Mouse (Mus musculus): ENCODE measurements at regions not wholly inside any gene's neighbourhood (a gene's known extent, or its start where the extent isn't known, plus 50 kb on each side); places are given as distances from the start of the nearest gene placed in this dataset.

DNA sequence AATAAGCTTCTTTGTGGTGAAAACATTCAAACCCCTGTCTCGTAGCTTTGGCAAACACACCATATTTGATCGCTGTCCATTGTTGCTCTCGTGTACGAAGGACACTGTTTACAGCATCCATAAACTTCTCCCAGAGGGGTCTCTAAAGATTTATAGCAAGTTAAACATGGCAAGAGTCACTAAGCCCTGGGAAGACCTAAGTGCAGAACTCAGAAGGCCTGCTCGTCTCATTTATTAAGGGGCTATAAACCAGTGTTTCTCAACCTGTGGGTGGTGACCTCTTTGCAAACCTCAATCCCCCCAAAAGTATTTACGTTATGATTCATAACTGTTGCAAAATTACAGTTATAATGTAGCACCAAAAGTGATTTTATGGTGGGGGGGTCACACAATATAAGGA, 126.9 kb upstream of the 4930412O13Rik start:
- Histone ChIP-seq H3K4me3 (no peak overlapping the region), H3K27ac (no peak overlapping the region)
- no peak for DNase-seq
- intact Hi-C loops (cut with DNase I), result no loop called here
- no peak for TF ChIP-seq CTCF (IDR thresholded peaks at IDR 0.05)

GRCm38 (mm10) chr2:9757770-9758420, 123.2 kb upstream of the 4930412O13Rik start:
- TF ChIP-seq CTCF (IDR thresholded peaks at IDR 0.05), result no peak
- intact Hi-C loops (cut with DNase I), result no loop called here
- Histone ChIP-seq H3K27ac (no peak overlapping the region), H3K4me3 (no peak overlapping the region)
- no peak for DNase-seq

GRCm38 (mm10) chr2:9758983-9759382, 122.1 kb upstream of the 4930412O13Rik start:
- no peak for DNase-seq
- intact Hi-C loops (cut with DNase I), result no loop called here
- no peak overlapping the region for H3K27ac ChIP-seq
- H3K4me3 ChIP-seq, result no peak overlapping the region
- TF ChIP-seq CTCF (IDR thresholded peaks at IDR 0.05), result no peak

DNA sequence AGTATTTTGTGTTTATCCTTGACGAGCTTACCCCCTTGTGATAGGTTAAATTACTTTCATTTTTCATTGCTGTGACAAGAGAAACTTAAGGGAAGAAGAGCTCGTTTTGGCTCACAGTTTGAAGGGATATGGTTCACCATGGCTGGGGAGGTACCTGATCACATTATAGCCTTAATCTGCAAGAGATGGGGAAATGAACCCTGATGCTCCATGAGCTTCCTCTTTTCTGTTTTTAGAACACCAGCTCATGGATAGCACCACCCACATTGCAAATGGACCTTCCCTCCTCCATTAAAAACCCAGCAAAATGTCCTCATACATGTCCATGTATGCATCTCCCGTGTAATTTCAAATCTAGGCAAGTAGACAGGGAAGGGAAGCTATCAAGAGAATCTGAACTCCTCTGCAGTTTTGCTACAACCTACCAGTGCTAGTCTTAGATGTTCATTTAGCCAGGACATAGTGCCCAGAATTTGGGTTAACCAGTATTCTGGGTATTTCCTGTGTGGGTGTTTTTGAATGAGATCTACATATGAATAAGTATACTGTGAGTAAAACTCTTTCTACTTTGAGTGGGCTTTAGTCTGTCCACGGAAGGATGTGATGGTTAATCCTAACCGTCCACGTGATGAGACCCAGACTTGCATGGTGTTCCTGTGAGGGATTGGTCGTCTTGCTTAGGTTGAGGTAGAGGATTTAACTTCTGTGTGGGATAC, 121.5 kb upstream of the 4930412O13Rik start:
- no peak overlapping the region for H3K4me3 ChIP-seq
- no peak overlapping the region for H3K27ac ChIP-seq
- no peak for TF ChIP-seq CTCF (IDR thresholded peaks at IDR 0.05)
- no peak for DNase-seq
- intact Hi-C loops (cut with DNase I), result no loop called here

- no peak overlapping the region for H3K27ac ChIP-seq
- DNase-seq, result no peak
- TF ChIP-seq CTCF (IDR thresholded peaks at IDR 0.05), result no peak
- no peak overlapping the region for H3K4me3 ChIP-seq
- intact Hi-C loops (cut with DNase I), result no loop called here
These were observed 100.9 kb upstream of the 4930412O13Rik start for GRCm38 (mm10) chr2:9780159-9780558.

DNA sequence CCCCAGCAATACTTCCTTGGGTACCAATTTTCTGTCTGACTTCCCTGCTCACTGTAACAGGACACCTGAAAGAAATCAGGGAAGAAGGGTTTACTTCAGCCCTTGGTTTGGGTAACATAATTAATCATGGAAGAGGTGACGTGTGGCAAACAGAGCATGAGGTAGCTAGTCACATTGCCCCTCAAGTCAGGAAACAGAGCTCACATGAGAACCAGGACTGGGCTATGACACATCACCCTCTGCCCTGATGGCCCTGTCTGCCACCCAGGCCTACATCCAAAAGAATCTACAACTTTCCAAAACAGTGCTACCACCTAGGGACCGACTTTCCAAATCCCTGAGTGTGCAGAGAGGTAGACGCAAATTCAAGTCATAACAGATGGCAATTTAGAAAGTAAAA, 98.4 kb upstream of the 4930412O13Rik start:
- TF ChIP-seq CTCF (IDR thresholded peaks at IDR 0.05), result no peak
- intact Hi-C loops (cut with DNase I), result no loop called here

DNA sequence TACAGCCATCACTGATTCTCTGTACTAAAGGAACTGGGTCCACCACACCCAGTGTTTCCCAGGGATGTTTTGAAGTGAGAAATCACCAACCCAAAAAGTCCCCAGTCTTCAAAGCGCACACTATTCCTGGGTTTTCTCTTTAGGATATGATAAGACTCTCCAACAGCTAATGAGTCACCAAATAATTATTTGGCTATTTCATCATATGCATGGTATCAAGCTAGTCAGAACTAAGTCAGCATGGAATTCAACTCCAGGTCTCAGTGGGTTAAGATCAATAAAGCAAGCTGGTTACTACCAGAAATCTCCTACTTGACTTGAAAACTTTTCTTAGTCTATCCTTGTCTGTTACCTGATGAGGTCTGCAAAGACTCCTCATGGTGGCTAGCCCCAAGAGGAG, 89.1 kb upstream of the 4930412O13Rik start:
- no peak for DNase-seq
- Histone ChIP-seq H3K4me3 (no peak overlapping the region), H3K27ac (no peak overlapping the region)
- intact Hi-C loops (cut with DNase I), result no loop called here
- no peak for TF ChIP-seq CTCF (IDR thresholded peaks at IDR 0.05)

More for the DNA sequence above, 98.4 kb upstream of the 4930412O13Rik start:
- H3K4me3 ChIP-seq, result no peak overlapping the region
- no peak overlapping the region for H3K27ac ChIP-seq
- no peak for DNase-seq

DNA sequence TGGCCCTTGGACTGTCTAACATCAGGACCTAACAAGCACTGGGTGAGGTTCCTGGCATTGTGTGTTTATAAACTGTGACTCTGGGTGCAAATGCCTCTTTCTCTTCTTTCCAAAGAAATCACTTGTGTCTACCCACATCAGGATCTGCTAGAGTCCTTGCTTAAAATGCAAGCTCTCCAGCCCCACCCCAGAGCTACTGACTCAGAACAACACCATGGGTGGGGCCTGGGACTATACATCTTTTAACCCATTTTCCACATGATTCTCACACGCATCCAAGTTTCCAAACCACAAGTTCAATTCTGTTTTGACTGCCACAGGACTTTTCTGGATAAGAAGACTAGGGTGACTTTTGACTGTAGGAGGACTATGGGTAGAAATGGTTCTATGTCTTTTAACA, 88.7 kb upstream of the 4930412O13Rik start:
- no peak for DNase-seq
- no peak for TF ChIP-seq CTCF (IDR thresholded peaks at IDR 0.05)
- intact Hi-C loops (cut with DNase I), result no loop called here
- H3K27ac ChIP-seq, result no peak overlapping the region
- H3K4me3 ChIP-seq, result no peak overlapping the region

DNA sequence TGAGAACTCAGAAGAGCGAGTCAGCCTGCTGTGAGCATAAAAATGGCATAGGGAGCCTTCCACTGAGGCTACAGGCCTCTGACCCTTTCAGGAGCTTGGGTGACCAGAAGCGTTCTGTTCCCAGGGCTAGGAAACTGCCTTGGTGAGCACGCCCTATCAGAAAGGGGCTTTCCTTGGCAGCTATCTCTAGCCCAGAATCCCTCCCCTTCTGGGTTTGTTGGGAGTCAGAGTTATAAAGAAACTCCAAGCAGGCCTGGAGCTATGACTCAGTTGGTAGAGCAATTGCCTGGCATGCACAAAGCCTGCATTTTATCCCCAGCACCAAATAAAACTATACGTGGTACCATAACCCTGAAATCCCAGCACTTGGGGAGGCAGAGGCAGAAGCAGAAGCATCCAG, 85.7 kb upstream of the 4930412O13Rik start:
- Histone ChIP-seq H3K27ac (no peak overlapping the region), H3K4me3 (no peak overlapping the region)
- no peak for TF ChIP-seq CTCF (IDR thresholded peaks at IDR 0.05)
- intact Hi-C loops (cut with DNase I), result no loop called here
- no peak for DNase-seq

GRCm38 (mm10) chr2:9801484-9801883, 79.6 kb upstream of the 4930412O13Rik start:
- Histone ChIP-seq H3K4me3 (no peak overlapping the region), H3K27ac (no peak overlapping the region)
- no peak for TF ChIP-seq CTCF (IDR thresholded peaks at IDR 0.05)
- no peak for DNase-seq
- intact Hi-C loops (cut with DNase I), result no loop called here

GRCm38 (mm10) chr2:9804306-9804705, 76.7 kb upstream of the 4930412O13Rik start:
- DNase-seq, result no peak
- Histone ChIP-seq H3K27ac (no peak overlapping the region), H3K4me3 (no peak overlapping the region)
- intact Hi-C loops (cut with DNase I), result no loop called here
- no peak for TF ChIP-seq CTCF (IDR thresholded peaks at IDR 0.05)

GRCm38 (mm10) chr2:9805590-9805989, 75.5 kb upstream of the 4930412O13Rik start:
- no peak for DNase-seq
- intact Hi-C loops (cut with DNase I), result no loop called here
- Histone ChIP-seq H3K27ac (no peak overlapping the region), H3K4me3 (no peak overlapping the region)
- TF ChIP-seq CTCF (IDR thresholded peaks at IDR 0.05), result no peak

Data from gastrocnemius, adult 2 months (tissue).